Mouse (Mus musculus) left cerebral cortex, postnatal 4 days (tissue): ENCODE data around the gene Mlana. TPM values are rescaled to one million over a fixed set of nuclear protein-coding genes. Genes with fewer than 3 reads are reported as not detected.

Experiments used
- DNase-seq: peaks from one replicate; pipeline ENCODE4 v3.0.0-alpha.2; 2022
- intact Hi-C: fragments of 180-260 bp; cut with DNase I; formaldehyde crosslinking; loops from one replicate; pipeline ENCODE4 v1.15.1; 2025
- total RNA-seq, 2 experiments: library from RNA; stranded (reverse); gene quantifications; 2 replicates each; pipeline ENCODE4 v1.2.3; 2021

The Mlana gene
- total RNA-seq, 2 experiments from 2014 or later = not detected

GRCm38 (mm10) chr19:29674946-29675345, 22.7 kb upstream of the Mlana start:
- intact Hi-C loops = loop anchor here (10.0 kb wide), 1 partner anchor 300 kb away; no protein-coding TSS in a partner anchor
- DNase-seq = no peak

- intact Hi-C loops = loop anchor here (10.0 kb wide), 1 partner anchor 299 kb away; no protein-coding TSS in a partner anchor
Observed at GRCm38 (mm10) chr19:29675562-29676078, 22.0 kb upstream of the Mlana start.

GRCm38 (mm10) chr19:29676479-29677193, 21.0 kb upstream of the Mlana start:
- DNase-seq = no peak
- intact Hi-C loops = loop anchor here (10.0 kb wide), 1 partner anchor 298 kb away; no protein-coding TSS in a partner anchor

More at GRCm38 (mm10) chr19:29675562-29676078, 22.0 kb upstream of the Mlana start:
- no peak for DNase-seq

GRCm38 (mm10) chr19:29678181-29678778, 19.3 kb upstream of the Mlana start:
- intact Hi-C loops = loop anchor here (10.0 kb wide), 1 partner anchor 297 kb away; no protein-coding TSS in a partner anchor
- no peak for DNase-seq

- intact Hi-C loops = loop anchor here (10.0 kb wide), 1 partner anchor 134 kb away; the partner anchor contains the start of gene Ranbp6
- no peak for DNase-seq
Observed at GRCm38 (mm10) chr19:29680182-29681152, 17.2 kb upstream of the Mlana start.

- peak; percentile 77 for DNase-seq
- intact Hi-C loops = loop anchor here (10.0 kb wide), 1 partner anchor 131 kb away; the partner anchor contains the start of gene Ranbp6
Observed at GRCm38 (mm10) chr19:29683844-29684540, 13.6 kb upstream of the Mlana start.

GRCm38 (mm10) chr19:29695071-29695470, 2.6 kb upstream of the Mlana start:
- DNase-seq = no peak

GRCm38 (mm10) chr19:29696309-29696708, 1.3 kb upstream of the Mlana start:
- DNase-seq = no peak
- intact Hi-C loops = no loop called here

More at GRCm38 (mm10) chr19:29695071-29695470, 2.6 kb upstream of the Mlana start:
- intact Hi-C loops = no loop called here

- DNase-seq = no peak
- intact Hi-C loops = no loop called here
Observed at GRCm38 (mm10) chr19:29696840-29697239, 784 bp upstream of the Mlana start.

- intact Hi-C loops = no loop called here
Observed at GRCm38 (mm10) chr19:29701707-29702106, 4.1 kb downstream of the Mlana start.

GRCm38 (mm10) chr19:29704436-29704835, 6.8 kb downstream of the Mlana start:
- DNase-seq = no peak
- intact Hi-C loops = no loop called here

More at GRCm38 (mm10) chr19:29701707-29702106, 4.1 kb downstream of the Mlana start:
- no peak for DNase-seq

GRCm38 (mm10) chr19:29707314-29707898, 9.8 kb downstream of the Mlana start:
- intact Hi-C loops = no loop called here
- DNase-seq = no peak

- intact Hi-C loops = no loop called here
- DNase-seq = no peak
Observed at GRCm38 (mm10) chr19:29708003-29708402, 10.4 kb downstream of the Mlana start.

GRCm38 (mm10) chr19:29708461-29708860, 10.8 kb downstream of the Mlana start:
- no peak for DNase-seq
- intact Hi-C loops = no loop called here

- intact Hi-C loops = no loop called here
- DNase-seq = no peak
Observed at GRCm38 (mm10) chr19:29709461-29709860, 11.8 kb downstream of the Mlana start.

GRCm38 (mm10) chr19:29713451-29713850, 15.8 kb downstream of the Mlana start:
- no peak for DNase-seq
- intact Hi-C loops = no loop called here

GRCm38 (mm10) chr19:29717854-29718253, 20.2 kb downstream of the Mlana start:
- no peak for DNase-seq
- intact Hi-C loops = no loop called here

GRCm38 (mm10) chr19:29718476-29718875, 20.9 kb downstream of the Mlana start:
- intact Hi-C loops = no loop called here

GRCm38 (mm10) chr19:29735421-29735820, 37.8 kb downstream of the Mlana start:
- intact Hi-C loops = no loop called here
- DNase-seq = no peak

More at GRCm38 (mm10) chr19:29718476-29718875, 20.9 kb downstream of the Mlana start:
- DNase-seq = no peak
